Mouse (Mus musculus) spleen, postnatal 10 days (tissue): ENCODE data around the gene Wdr78.

Experiments
- DNase-seq, 2 experiments: peaks; one replicate each; pipeline ENCODE4 v3.0.0; 2021 to 2022; ENCODE audit warnings: low spot score in 2 of 2

Gene Wdr78

DNA sequence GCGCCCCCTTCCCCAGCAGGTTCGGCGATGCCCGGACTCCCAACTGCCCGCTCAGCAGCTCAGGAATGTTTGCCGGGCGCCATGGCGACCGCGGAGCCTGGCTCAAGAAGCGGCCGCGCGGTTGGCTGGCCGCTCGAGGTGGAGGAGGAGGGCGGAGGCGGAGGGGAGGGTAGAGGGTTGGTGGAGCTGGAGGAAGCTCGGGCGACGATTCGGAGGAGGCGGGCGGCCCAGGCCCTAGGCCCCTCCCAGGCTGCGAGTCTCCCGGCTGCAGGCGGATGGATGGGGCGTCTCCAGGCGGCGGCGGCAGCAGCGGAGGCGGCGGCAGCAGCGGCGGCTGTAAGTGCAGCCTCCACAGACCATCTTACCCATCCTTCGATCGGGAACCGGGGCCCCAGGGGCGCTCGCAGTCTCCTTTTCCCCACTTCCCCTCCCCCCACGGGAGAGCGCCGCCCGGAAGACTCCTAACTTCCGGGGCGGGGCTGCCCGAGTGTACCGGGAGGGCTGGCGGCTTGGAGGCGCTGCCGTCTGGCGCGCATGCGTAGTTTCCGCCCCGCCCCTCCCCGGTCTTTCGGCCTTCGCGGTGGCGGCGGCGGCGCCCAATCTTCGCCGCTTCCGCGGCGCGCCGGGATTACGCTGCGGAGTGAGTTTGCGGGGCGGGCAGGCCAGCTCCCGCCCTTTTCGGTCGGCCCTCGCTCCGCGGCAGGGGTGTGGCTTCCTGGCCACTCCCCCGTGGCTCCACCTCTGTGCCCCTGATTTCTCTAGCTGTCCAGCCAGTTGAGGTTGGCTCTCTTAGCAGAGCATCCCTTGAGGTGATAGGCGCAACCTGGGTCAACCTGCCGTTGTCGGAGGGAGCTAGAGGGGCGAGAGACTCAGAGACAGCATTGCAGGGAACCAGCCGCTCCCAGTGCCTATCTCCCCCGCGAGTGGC, at the start of gene Wdr78, which contains the start of gene Mier1:
Gene Wdr78 (minus strand): TSS at position 372 of the 928 bp plus-strand sequence.
Gene Mier1 (plus strand): TSS at position 207 of the 928 bp plus-strand sequence.
- DNase-seq = peak; percentile 96 to 97

DNA sequence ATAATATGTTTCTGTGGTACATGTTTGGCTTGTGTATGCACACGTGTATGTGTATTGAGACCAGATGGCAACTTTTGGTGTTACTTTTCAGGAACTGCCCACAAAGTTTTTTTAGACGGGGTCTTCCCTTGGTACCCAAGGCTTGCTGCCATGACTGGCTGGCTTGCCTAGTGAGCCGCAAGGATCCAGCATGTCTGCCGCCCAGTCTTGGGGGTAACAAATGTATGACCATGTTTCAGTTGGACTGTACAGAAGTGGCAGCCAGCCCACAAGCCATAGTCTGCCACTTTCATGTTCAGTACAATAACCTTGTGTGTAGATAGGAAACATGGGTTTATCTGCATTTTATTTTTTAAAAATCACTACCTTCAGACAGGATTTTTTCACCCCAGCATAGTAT, 44.4 kb upstream of the Wdr78 start:
- no peak for DNase-seq

DNA sequence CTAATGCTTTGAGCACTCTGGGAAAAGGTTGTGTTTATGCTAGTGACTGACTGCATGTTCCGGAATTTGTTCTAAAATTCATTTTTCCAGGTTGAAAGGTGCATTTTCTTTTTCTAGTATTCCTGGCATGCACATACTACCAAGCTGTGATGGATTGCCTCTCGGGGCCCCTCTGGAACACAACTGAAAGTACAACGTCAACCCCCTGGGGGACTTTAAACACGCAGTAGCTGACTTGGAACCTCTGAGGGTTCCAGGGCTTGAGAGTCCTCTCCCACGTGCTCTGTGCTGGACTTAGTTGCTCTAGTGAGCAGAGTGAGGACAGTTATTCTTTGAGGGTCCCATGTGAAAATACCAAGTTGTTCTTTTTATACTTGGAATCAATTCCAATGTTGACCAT, 37.6 kb upstream of the Wdr78 start:
- DNase-seq = no peak

DNA sequence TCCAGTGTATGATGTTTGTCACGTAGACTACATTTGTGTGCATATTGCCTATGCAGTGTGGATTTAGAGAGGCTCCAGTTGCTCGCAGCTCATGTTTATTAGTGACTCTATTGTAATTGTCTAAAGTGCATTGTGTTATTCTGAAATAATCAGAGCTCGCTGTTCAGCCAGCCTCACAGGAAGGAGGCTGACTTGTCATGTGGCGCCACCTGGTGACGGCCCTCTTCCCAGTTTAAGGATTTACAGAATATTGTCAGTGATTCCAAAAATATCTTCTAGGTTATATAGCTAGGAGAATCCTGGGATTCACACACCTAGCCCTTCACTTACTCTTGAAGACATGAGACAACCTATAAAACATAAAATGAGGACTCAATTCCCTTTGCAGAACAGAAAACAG, 32.0 kb upstream of the Wdr78 start:
- DNase-seq = peak; percentile 65 to 87

DNA sequence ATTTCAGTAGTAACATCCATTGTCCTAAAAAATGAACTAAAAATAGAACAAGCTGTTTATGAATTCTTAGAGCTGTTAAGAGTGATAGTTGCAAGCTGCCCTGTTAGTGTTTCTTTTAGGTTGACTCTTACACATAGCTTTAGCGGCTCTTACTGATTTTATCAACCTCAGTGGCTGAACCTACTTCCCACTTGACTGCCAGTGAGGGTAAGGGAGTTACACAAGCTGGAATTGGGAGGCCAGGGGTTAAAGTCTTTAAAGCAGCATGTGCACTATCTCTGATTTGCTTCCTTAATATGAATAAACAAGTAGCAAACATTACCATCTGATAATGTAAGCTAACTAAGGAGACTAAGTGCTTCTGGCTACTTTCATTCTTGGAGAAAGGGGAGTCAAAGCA, 22.6 kb upstream of the Wdr78 start:
- DNase-seq = no peak

DNA sequence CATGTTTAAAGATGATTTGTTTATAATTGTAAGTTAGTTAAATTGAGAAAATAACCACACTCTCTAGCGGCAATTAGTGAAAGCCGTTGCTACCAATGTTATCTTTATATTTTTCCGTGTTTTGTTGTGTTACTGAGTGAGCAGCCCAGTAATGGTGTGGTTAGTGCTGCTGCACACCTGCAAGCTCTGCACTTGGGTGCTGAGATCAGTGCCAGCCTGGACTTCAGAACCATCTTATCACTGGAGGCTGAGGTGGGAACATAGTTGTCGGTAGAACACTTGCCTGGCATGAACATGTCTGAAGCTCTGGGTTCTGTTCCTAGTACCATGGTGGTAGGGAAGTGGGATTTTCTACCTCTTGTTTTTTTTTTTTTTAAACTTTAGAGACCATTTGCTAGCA, 12.2 kb upstream of the Wdr78 start:
- no peak for DNase-seq

DNA sequence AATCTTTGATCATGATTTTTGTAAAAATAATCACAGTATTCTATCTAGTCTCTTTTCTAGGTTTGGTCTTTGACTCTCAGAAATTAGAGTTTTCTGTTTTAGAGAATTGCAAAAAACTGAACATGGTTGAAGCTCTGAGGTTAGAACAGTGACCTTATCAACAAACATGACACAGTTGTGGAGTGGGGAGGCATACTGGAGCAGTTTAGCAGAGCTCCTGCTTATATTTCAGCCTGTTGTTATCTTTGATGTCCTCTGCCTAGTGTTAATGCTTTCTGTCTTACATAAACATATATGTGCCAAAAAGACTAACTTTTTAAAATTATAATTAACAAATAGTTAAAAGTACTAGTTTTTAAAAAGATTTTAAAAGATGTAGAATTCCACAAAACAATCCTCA, 9.3 kb upstream of the Wdr78 start:
- DNase-seq = no peak

DNA sequence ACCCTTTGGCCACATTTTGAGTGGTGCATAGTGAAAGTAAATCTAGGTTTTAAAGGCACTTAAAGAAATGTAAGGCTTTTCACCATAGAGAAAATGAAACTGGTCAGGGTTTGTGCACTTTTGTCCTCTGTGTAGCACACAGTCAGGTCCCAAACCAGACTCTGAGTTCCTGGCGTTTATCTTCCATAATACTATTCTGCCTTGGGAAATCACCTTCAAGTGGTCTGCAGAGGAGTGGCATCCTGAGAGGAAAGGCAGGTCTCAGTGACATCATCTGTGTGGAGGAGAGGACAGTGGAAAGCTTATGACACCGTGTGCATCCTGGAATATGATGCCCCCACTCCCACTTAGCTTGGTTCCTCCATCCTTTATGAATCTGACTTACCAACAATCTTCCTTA, 8.7 kb upstream of the Wdr78 start:
- DNase-seq = no peak

DNA sequence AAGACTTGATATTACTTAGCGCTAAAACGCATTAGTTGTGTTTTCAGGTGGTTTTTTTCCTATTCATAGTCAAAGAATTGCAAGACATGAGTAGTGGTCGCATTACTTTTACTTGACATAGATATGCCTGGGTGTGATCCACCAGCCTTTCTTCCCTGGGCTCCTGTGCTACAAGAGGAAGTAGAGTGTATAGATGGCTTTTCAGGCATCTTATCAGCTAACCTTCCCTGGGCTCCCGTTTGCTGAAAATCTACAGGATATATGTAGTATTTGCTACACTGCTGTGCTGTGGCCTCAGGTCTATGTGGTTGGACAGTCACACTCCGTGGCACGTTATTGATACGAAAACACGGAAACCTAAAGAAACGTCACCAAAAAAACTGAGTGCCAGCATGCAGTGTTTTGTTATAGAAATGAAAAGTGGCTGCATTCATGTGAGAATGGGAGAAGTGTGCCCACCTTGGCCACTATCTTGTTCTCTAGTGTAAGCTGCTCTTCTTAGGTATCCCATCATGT, 6.6 kb upstream of the Wdr78 start:
- peak in 1 of 2 experiments; percentile 30 for DNase-seq

DNA sequence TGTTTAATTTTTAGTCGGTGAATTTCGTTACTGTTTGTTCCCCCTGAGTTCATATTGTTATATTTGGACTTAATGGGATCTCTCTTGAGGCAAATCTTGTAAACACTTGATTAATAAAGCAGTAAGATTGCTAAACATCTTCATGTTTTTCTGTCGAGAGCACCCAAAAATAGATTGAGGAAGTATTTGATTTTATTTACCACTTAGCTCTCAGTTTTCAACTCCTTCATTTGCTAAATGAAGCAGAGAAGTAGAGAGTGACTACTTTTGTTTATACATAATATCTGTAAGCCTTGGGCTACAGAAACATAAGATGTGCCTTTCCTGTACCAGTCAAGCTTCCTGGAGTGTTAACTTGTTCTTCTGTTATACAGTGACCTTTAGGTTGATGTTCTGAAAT, 6.0 kb upstream of the Wdr78 start:
- no peak for DNase-seq

DNA sequence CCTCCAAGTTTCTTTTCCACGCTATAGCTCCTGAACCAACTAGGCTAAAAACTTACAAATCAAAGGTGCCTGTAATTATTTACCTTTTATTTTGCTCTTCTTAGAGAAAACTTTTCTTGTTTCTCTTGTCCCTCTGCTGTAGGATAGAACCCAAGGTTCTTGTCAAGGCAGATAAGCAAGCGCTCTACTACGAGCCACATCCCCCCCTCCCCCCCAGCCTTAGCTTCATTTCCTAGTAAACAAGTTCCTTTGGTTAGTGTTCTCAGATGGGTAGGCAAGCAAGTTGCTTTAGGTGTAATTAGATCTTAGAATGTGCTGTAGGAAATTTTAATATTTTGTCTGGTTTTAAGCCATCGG, 5.7 kb upstream of the Wdr78 start:
- DNase-seq = no peak

DNA sequence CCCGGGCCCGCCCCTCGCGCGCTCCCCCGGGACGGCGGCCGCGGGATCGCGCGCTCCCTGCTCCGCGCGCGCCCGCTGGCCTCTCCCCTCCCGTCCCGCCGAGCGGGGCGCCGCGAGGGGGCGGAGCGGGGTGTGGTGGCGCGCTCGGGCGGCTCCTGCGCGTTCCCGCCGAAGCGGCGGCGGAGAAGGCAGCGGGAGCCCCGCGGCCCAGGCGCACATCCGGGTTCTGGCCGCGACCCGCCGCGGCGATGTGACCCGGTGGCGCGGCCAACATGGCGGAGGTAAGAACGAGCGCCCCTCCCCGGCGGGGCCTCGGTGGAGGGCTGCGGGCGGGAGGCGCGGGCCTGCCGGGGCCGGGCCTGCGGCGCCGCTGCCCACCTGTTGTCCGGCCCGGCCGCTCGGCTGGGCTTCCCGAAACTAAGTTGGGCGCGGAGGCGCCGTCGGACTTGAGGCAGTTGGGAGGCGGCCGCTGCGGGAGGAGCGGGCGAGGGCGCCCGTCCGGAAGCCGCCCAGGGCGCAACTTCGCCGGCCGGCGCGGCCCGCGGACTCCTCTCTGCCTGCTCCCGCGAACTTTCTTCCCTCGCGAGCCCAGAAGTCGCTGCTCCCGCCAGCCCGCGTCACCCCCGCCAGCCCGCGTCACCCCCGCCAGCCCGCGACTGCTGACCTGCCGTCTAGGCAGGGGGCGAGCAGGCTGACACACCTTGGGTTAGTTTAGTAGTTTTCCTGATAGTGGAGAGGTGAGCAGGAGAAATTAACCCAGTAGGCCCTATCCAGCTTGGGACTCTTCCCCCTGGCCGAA, 5.1 kb upstream of the Wdr78 start:
- peak; percentile 80 to 87 for DNase-seq

DNA sequence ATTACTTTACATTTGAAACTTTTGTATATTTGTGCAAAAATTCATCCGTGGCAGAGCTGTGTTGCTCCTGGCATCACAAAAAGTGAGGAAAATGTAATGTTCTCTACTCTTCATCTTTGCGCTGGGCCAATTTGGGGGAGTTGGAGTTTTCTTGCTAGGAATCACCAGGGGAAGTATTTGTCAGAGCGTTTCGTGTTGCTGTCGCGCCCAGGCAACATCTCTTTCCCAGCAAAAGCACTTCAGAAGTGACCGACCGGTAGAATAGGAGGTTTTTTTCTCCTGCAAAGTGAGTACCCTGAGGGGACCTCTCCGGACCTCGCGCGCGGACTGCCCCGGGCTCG, 4.5 kb upstream of the Wdr78 start:
- DNase-seq = no peak

DNA sequence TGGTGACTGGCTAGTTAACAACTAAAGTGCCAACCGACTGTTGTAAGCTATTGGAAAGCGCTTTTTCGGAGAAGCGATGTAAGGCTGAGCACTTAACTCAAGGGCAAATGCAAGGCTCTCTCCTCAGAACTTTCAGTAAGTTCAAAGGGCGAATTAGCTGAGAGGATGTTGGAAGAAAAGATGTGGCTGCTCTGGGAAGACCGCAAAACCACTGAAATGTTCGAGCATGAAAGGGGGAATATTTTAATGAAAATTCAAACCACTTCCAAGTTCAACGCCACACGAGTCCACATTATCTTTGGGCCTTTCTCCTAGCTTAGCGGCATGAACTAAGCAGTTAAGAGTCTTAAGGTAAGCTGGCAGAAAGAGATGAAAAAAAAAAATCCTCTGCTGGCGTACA, 953 bp downstream of the Wdr78 start:
- DNase-seq = no peak

DNA sequence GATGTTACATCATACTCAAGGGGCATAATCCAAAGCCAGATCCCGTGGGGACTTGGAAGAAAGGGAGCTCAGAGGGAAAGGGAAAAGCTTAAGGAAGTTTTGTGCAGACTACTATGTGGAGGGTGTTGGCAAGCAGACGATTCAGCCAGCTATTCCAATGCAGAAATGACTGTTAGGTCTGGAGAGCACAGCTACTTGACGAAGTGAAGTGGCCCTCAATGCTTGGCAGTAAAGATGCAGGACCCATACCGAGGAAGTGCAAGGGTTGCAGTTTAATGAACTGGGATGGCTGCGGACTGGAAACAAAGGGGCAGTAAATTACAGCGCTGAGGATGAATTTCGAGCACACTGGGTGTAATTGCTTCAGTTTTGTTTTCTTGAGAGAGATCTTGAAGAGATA, 1.7 kb downstream of the Wdr78 start:
- no peak for DNase-seq

DNA sequence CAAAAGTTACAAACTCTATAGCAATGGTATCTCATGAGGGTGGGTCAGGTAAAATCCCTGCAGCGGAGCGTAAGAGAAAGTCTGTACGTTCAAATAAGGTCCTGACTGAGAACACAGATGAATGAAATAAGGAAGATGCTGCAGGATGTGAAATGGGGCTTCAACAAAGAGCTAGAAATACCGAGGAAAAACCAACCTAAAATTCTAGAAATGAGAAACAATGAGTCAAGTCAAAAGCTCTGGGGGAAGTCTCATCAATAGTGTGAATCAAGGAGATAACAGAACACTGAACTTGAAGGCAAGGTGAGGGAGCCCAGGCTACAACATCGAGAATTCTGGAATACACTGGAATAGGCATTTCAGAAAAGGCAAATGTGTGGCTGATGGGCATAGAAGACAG, 15.8 kb downstream of the Wdr78 start:
- no peak for DNase-seq

DNA sequence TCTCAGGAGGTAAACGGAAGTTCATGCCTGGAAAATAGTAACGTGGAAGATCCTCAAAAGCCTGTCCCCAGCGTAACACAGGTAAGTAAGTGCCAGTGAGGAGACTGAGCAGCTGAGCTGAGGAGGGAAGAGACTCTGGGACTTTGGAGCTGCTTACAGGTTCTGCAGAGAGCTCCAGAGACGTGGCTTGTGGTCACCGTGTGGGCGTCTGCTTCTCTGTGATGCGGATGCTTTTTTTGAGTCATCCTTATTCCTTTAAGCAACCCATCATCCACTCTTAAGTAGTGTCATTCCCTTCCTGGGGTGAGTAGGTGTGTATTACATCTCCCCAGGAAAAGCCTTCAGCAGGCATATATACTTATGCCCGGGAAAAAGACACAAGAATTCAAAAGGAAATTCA, 18.4 kb downstream of the Wdr78 start:
- no peak for DNase-seq

DNA sequence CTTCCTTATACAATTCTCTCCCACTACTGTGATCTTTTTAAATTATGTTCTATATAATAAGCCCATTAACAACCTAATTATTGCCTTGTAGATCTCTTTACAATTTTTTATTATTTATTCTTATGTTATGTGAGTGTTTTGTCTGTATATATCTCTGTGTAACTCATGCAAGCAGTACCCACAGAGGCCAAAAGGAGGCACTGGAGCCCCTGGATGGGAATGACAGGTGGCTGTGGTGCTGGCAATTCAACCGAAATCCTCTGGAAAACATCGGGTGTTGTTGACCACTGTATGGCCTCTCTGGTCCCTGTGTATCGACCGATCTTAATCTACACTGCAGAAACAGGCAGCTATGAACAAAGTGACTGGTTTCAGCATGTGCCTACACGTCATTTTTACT, 29.1 kb downstream of the Wdr78 start:
- no peak for DNase-seq

DNA sequence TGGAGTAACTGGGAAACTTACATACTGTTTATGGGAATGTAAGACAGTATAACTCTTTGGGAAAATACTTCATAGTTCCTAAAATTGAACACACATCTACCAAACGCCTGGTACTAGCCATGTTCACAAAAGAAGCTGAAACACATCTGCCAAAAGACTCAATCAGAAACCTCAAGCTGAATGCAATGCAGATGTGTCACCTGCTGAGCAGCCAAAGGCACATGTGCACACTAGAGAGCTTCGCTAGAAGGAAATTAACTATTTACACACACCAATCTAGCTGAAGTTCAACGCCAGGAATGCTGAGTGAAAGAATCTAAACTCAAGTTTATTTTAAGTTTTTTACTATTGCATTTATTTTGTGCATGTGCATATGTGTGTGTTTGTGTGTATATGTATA, 43.7 kb downstream of the Wdr78 start:
- no peak for DNase-seq

DNA sequence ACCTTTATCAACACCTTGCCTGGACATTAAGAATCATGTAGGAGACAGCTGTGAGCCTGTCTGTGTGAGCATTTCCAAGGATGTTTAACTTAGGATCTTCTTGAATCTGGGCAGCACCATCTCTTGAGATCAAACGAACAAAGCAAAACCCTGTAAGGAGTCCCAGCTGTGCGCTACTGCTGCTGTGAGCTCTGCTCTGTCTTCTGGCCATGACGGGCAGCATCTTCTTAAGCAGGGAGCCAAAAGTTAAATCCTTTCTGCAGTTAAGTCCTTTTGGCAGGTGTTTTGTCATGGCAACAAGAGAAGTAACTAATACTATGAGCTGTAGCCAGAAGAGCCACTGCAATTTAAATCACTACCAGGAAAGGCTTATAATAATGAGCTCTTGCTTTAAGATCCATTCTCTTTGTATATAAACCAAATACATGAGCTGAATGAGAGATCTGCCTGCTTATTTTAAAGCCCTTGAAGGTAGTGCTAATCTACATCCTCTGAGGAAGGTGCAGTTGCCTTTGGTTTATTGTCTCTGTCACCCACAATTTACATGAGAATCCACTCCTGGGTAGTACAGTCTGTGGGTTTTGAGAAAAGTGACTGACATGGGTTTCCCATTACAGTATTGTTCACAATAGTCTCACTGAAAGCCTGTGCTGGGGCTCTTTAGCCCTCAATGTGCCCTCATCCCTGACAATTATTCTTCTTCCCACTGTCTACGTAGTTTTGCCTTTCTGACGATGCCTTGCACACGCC, 46.3 kb downstream of the Wdr78 start:
- DNase-seq = no peak

DNA sequence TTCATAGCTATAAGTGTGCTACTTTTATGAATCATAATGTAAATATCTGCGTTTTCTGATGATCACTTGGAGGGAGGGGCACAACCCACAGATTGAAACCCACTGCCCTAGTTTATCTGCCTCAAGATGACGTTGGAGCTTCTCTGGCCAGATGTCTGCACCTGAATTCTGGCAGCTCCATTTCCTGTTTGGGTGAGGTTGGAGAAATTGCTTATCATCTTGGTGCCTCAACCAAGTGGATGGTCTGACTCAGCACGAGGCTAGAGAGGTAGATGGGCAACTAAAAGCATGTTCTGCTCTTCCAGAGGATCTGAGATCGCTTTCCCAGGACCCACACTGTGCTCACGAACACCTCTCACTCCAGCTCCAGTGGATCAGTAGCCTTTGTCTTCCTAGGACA, 49.4 kb downstream of the Wdr78 start:
- no peak for DNase-seq

DNA sequence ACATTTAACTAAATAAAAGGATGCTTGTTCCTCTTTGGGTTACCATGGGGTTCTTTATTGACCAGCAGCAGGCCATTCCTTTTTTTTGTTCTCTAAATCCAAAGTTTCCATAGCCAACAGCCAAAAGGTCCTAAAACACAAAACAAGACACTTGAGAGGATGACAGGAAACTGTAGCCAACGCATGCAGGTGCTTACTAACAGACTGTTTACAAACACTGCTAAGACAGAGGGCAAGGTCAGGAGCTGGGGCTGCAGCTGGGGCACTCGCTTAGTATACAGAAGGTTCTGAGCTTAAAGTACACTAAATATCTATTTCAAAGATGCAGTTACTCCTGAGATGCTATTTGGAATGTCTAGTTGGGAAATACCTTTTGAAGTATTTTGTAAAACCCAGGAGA, 49.9 kb downstream of the Wdr78 start:
- no peak for DNase-seq
